Mouse (Mus musculus): ENCODE data around the gene Sept9.

DNA sequence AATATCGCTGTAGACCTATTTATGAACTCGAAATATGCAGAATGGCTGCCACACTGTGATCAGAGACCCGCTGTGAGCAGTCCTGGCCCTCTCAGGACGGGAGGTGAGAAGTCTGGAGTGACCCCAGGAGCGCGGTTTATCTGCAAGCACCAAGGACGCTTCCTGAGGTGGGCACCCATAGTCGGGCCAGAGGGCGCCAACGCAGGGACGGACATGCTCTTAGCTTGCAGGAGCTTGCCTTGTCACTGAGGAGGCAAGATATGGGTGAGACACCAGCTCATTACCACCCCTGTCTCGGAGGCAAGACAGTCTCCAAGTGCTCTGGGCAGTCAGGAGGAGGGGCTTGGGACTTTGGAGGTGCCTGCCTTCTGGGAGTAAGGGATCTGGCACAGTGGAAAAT is 2.4 kb downstream of the Sept9 start:
- no peak for TF ChIP-seq CTCF (IDR thresholded peaks at IDR 0.05)
- TF ChIP-seq EP300 (IDR thresholded peaks at IDR 0.05), result no peak
